Mouse (Mus musculus) MEL (cell line): Measurements from ENCODE around the gene Plk1. TPM values are rescaled to one million over a fixed set of nuclear protein-coding genes. Genes with fewer than 3 reads are reported as not detected.

Experiments used
- DNase-seq: peaks from one replicate; pipeline ENCODE4 v3.0.0; 2011; ENCODE audit warnings: low read depth, low spot score
- H3K27ac ChIP-seq: 2 replicates; pipeline ENCODE4 v1.5.1; 2012; ENCODE audit warnings: low read depth, mild to moderate bottlenecking, control low read depth, low read length, moderate library complexity; ENCODE audit not compliant: control insufficient read depth
- H3K27me3 ChIP-seq, 2 experiments: fragments of 150-350 bp in 1 of 2; sonication (generic) in 1 of 2; 2 replicates each; pipeline ENCODE4 v1.6.1; 2012; ENCODE audit warnings: low read length in 2 of 2, mild to moderate bottlenecking in 2 of 2, improper control_type of control experiment in 1 of 2, moderate library complexity in 1 of 2; ENCODE audit not compliant: insufficient read depth in 2 of 2, control insufficient read depth in 1 of 2
- H3K36me3 ChIP-seq, 2 experiments: 2 replicates each; pipeline ENCODE4 v1.6.1; 2012 to 2014; ENCODE audit warnings: low read length in 2 of 2, improper control_type of control experiment in 1 of 2, inconsistent platforms in 1 of 2, mild to moderate bottlenecking in 1 of 2; ENCODE audit not compliant: insufficient read depth in 2 of 2, control insufficient read depth in 1 of 2
- H3K4me1 ChIP-seq, 2 experiments: fragments of 150-350 bp in 1 of 2; sonication (generic) in 1 of 2; 2 replicates each; pipeline ENCODE4 v1.6.1; 2012; ENCODE audit warnings: low read length in 2 of 2, improper control_type of control experiment in 1 of 2, mild to moderate bottlenecking in 1 of 2; ENCODE audit not compliant: insufficient read depth in 2 of 2, control insufficient read depth in 1 of 2
- H3K4me3 ChIP-seq, 2 experiments: fragments of 150-350 bp in 1 of 2; sonication (generic) in 1 of 2; 2 replicates each; pipeline ENCODE4 v1.5.1; 2012; ENCODE audit warnings: low read depth in 2 of 2, low read length in 2 of 2, mild to moderate bottlenecking in 2 of 2, moderate library complexity in 2 of 2, control low read depth in 1 of 2, improper control_type of control experiment in 1 of 2; ENCODE audit not compliant: control insufficient read depth in 1 of 2, insufficient read depth in 1 of 2
- H3K79me2 ChIP-seq: 2 replicates; pipeline ENCODE4 v1.6.1; 2012; ENCODE audit warnings: mild to moderate bottlenecking, low read length, moderate library complexity; ENCODE audit not compliant: control insufficient read depth, poor library complexity, insufficient read depth
- H3K9ac ChIP-seq: 2 replicates; pipeline ENCODE4 v1.6.1; 2012; ENCODE audit warnings: low read depth, mild to moderate bottlenecking, control low read depth, low read length, moderate library complexity; ENCODE audit not compliant: control insufficient read depth, poor library complexity, severe bottlenecking
- H3K9me3 ChIP-seq: fragments of 150-350 bp; sonication (generic); replicated peaks from 2 replicates; pipeline ENCODE4 v1.6.1; 2012; ENCODE audit warnings: mild to moderate bottlenecking, low read length, improper control_type of control experiment, moderate library complexity; ENCODE audit not compliant: insufficient read depth
- BHLHE40 ChIP-seq: IDR thresholded peaks from 2 replicates; pipeline ENCODE4 v1.6.1; 2012; ENCODE audit warnings: low read depth, mild to moderate bottlenecking, inconsistent platforms, low read length, improper control_type of control experiment, borderline replicate concordance
- CHD2 ChIP-seq: IDR thresholded peaks from 2 replicates; pipeline ENCODE4 v1.6.1; 2011; ENCODE audit warnings: low read length, improper control_type of control experiment
- CTCF ChIP-seq, 3 experiments: IDR thresholded peaks in 2 of 3; conservative IDR thresholded peaks in 1 of 3; 2 replicates each; pipeline ENCODE4 v1.5.1; 2011 to 2012; ENCODE audit warnings: low read length in 3 of 3, low read depth in 2 of 3, mild to moderate bottlenecking in 2 of 3, improper control_type of control experiment in 1 of 3, inconsistent platforms in 1 of 3, mixed read lengths in 1 of 3, moderate library complexity in 1 of 3; ENCODE audit not compliant: control insufficient read depth in 1 of 3, insufficient read depth in 1 of 3, poor library complexity in 1 of 3, severe bottlenecking in 1 of 3
- ELF1 ChIP-seq: IDR thresholded peaks from 2 replicates; pipeline ENCODE4 v1.6.1; 2014; ENCODE audit warnings: low read depth, mild to moderate bottlenecking, inconsistent platforms, low read length, improper control_type of control experiment, moderate library complexity
- EP300 ChIP-seq, 2 experiments: IDR thresholded peaks; 2 replicates each; pipeline ENCODE4 v1.6.1; 2011; ENCODE audit warnings: improper control_type of control experiment in 2 of 2, low read length in 2 of 2, low read depth in 1 of 2, mild to moderate bottlenecking in 1 of 2
- JUND ChIP-seq: IDR thresholded peaks from 2 replicates; pipeline ENCODE4 v1.6.1; 2011; ENCODE audit warnings: low read depth, mild to moderate bottlenecking, improper control_type of control experiment, low read length
- KAT2A ChIP-seq: conservative IDR thresholded peaks from 2 replicates; pipeline ENCODE4 v1.6.1; 2012; ENCODE audit warnings: low read depth, low read length, improper control_type of control experiment, inconsistent platforms
- MAFK ChIP-seq: IDR thresholded peaks from 2 replicates; pipeline ENCODE4 v1.6.1; 2011; ENCODE audit warnings: low read depth, mild to moderate bottlenecking, low read length, improper control_type of control experiment, borderline replicate concordance
- MXI1 ChIP-seq: IDR thresholded peaks from 2 replicates; pipeline ENCODE4 v1.6.1; 2011; ENCODE audit warnings: mild to moderate bottlenecking, low read depth, low read length, improper control_type of control experiment
- MYC ChIP-seq: IDR thresholded peaks from 2 replicates; pipeline ENCODE4 v1.6.1; 2011; ENCODE audit warnings: low read depth, mild to moderate bottlenecking, low read length, improper control_type of control experiment, moderate library complexity
- NRF1 ChIP-seq: IDR thresholded peaks from 2 replicates; pipeline ENCODE4 v1.6.1; 2014; ENCODE audit warnings: low read depth, mild to moderate bottlenecking, inconsistent platforms, low read length, improper control_type of control experiment, moderate library complexity; ENCODE audit not compliant: poor library complexity, insufficient read depth, severe bottlenecking
- POLR2AphosphoS2 ChIP-seq: IDR thresholded peaks from 2 replicates; pipeline ENCODE4 v1.6.1; 2011; ENCODE audit warnings: low read length, improper control_type of control experiment
- POLR2AphosphoS5 ChIP-seq: IDR thresholded peaks from 2 replicates; pipeline ENCODE4 v1.6.1; 2012; ENCODE audit warnings: low read depth, borderline replicate concordance, mild to moderate bottlenecking, inconsistent platforms, low read length, moderate library complexity, mixed read lengths
- RAD21 ChIP-seq: IDR thresholded peaks from 2 replicates; pipeline ENCODE4 v1.6.1; 2011; ENCODE audit warnings: mild to moderate bottlenecking, low read depth, low read length, improper control_type of control experiment
- RCOR1 ChIP-seq: IDR thresholded peaks from 2 replicates; pipeline ENCODE4 v1.6.1; 2012; ENCODE audit warnings: low read depth, mild to moderate bottlenecking, inconsistent platforms, low read length, improper control_type of control experiment
- TBP ChIP-seq: IDR thresholded peaks from 2 replicates; pipeline ENCODE4 v1.8.0; 2011; ENCODE audit warnings: low read depth, low read length, improper control_type of control experiment
- TCF12 ChIP-seq: IDR thresholded peaks from 2 replicates; pipeline ENCODE4 v1.6.1; 2014; ENCODE audit warnings: low read depth, mild to moderate bottlenecking, inconsistent platforms, low read length, improper control_type of control experiment, moderate library complexity
- USF1 ChIP-seq: IDR thresholded peaks from 2 replicates; pipeline ENCODE4 v1.6.1; 2014; ENCODE audit warnings: low read depth, mild to moderate bottlenecking, inconsistent platforms, low read length, improper control_type of control experiment, moderate library complexity
- ZNF384 ChIP-seq: IDR thresholded peaks from 2 replicates; pipeline ENCODE4 v1.6.1; 2012; ENCODE audit warnings: low read depth, mild to moderate bottlenecking, inconsistent platforms, low read length, improper control_type of control experiment
- polyA plus RNA-seq, 2 experiments: library from polyadenylated mRNA; stranded (reverse) in 1 of 2; unstranded in 1 of 2; fragments of >175 nt in 1 of 2; fragments of >200 nt in 1 of 2; gene quantifications; 2 replicates each; pipeline versions ENCODE4 v1.2.1 to v1.2.4; 2012; ENCODE audit warnings: low replicate concordance in 2 of 2, low read depth in 1 of 2; ENCODE audit not compliant: insufficient read length in 2 of 2, insufficient read depth in 1 of 2, missing spikeins in 1 of 2
- total RNA-seq: library from RNA; depleted of rRNA; stranded (reverse); fragments of 300-350 nt; gene quantifications from 2 replicates; pipeline ENCODE4 v1.2.3, GENCODE M21; 2012

Plk1 gene
- total and polyA plus RNA-seq, 3 experiments, result 46.7 to 244 (median 157) TPM

DNA sequence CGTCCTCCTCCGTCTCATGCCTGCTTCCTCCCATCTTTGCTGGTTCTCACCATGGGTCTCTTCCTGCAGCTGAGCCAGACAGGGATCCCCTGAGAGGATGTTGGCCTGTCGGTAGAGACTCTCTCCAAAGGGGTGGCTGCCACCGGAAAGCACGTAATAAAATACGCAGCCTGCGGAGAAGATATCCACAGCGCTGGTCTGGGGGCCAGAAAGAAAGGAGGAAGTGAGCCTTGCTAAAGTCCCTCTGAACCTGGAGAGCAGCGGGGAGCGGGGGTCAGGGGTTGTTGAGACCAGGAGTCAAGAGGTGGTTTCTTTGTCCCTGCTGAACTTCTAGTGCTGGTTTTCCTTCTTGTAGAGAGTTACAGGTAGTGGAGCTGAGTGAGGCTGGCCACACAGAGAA, 12.4 kb downstream of the Plk1 start:
- Histone ChIP-seq H3K79me2 (no peaks in the 10 kb centered on the region), H3K36me3 (peaks cover 0 to 9% of the 10 kb centered on the region in 2 experiments; a peak in 2 of 4 replicates)
- TF ChIP-seq MAFK (no peak), USF1 (no peak), TCF12 (no peak), EP300 (IDR thresholded peaks at IDR 0.05; ENCODE audit: low read depth in 1 of 2, low read length in 2 of 2) (no peak), ELF1 (no peak), NRF1 (no peak), RAD21 (no peak), JUND (no peak), CHD2 (no peak), POLR2AphosphoS5 (no peak), CTCF (IDR thresholded peaks at IDR 0.05 in 2 of 3, conservative IDR thresholded peaks at IDR 0.05 in 1 of 3; ENCODE audit: control insufficient read depth in 1 of 3, insufficient read depth in 1 of 3, low read depth in 2 of 3, low read length in 3 of 3, poor library complexity in 1 of 3, severe bottlenecking in 1 of 3) (no peak), BHLHE40 (no peak), TBP (no peak), MXI1 (no peak), POLR2AphosphoS2 (no peak), KAT2A (no peak), MYC (no peak)
- TF ChIP-seq, all 39 proteins: peak for 0
- no peaks in the 10 kb centered on the region for H3K9me3 ChIP-seq
- H3K4me3 ChIP-seq, result no peak overlapping the region
- no peaks in the 10 kb centered on the region for H3K4me1 ChIP-seq
- H3K27me3 ChIP-seq, result peaks cover 5 to 6% of the 10 kb centered on the region in 2 experiments; a peak in 3 of 4 replicates
- DNase-seq, result no peak
- H3K27ac ChIP-seq, result no peak overlapping the region
- no peak overlapping the region for H3K9ac ChIP-seq

- DNase-seq, result no peak
Measured at GRCm38 (mm10) chr7:122180720-122181119, 21.5 kb downstream of the Plk1 start.

More at GRCm38 (mm10) chr7:122180720-122181119, 21.5 kb downstream of the Plk1 start:
- H3K9ac ChIP-seq, result no peak overlapping the region
- TF ChIP-seq ZNF384 (no peak), CTCF (IDR thresholded peaks at IDR 0.05 in 2 of 3, conservative IDR thresholded peaks at IDR 0.05 in 1 of 3; ENCODE audit: control insufficient read depth in 1 of 3, insufficient read depth in 1 of 3, low read depth in 2 of 3, low read length in 3 of 3, poor library complexity in 1 of 3, severe bottlenecking in 1 of 3) (no peak), POLR2AphosphoS5 (no peak), RCOR1 (no peak), KAT2A (no peak)
- TF ChIP-seq, all 39 proteins: peak for 0
- no peaks in the 10 kb centered on the region for H3K36me3 ChIP-seq
- no peaks in the 10 kb centered on the region for H3K79me2 ChIP-seq
- H3K27me3 ChIP-seq, result peaks cover 16 to 23% of the 10 kb centered on the region in 2 experiments
- no peaks in the 10 kb centered on the region for H3K9me3 ChIP-seq
- H3K4me1 ChIP-seq, result no peaks in the 10 kb centered on the region
- no peak overlapping the region for H3K27ac ChIP-seq
- H3K4me3 ChIP-seq, result no peak overlapping the region
